Mouse (Mus musculus): ENCODE results near the gene Adra1b. TPM values are rescaled to one million over a fixed set of nuclear protein-coding genes. Genes with fewer than 3 reads are reported as not detected.

Gene Adra1b
- polyA plus RNA-seq, 1 experiment from 2014 or later: 5.8 TPM

- WGBS (ENCODE audit: insufficient replicate concordance): 58% methylated on average over 9 of the region's 9 CpGs
- no peaks in the 10 kb centered on the region for H3K27me3 ChIP-seq
- H3K9ac ChIP-seq: no peak overlapping the region
These were observed 83.6 kb downstream of the Adra1b start for GRCm38 (mm10) chr11:43817368-43817923.

GRCm38 (mm10) chr11:43812535-43812934, 88.5 kb downstream of the Adra1b start:
- no peak for ATAC-seq (ENCODE audit: insufficient read depth)
- no peaks in the 10 kb centered on the region for H3K4me1 ChIP-seq (replicated peaks)
- 48% methylated on average over 5 of the region's 5 CpGs for WGBS (ENCODE audit: insufficient replicate concordance)
- no peak overlapping the region for H3K4me3 ChIP-seq (replicated peaks)
- no peak overlapping the region for H3K27ac ChIP-seq (replicated peaks)
- peaks cover 3% of the 10 kb centered on the region; the same call in 1 of the 2 replicates for H3K36me3 ChIP-seq (replicated peaks)
- no peaks in the 10 kb centered on the region for H3K9me3 ChIP-seq (replicated peaks)
- H3K4me2 ChIP-seq: no peak overlapping the region
- H3K27me3 ChIP-seq: no peaks in the 10 kb centered on the region
- H3K9ac ChIP-seq: no peak overlapping the region

More at GRCm38 (mm10) chr11:43817368-43817923, 83.6 kb downstream of the Adra1b start:
- Histone ChIP-seq H3K36me3 (replicated peaks) (no peaks in the 10 kb centered on the region), H3K9me3 (replicated peaks) (no peaks in the 10 kb centered on the region), H3K4me3 (replicated peaks) (no peak overlapping the region), H3K27ac (replicated peaks) (no peak overlapping the region), H3K4me2 (no peak overlapping the region), H3K4me1 (replicated peaks) (no peaks in the 10 kb centered on the region)
- no peak for ATAC-seq (ENCODE audit: insufficient read depth)

GRCm38 (mm10) chr11:43807732-43808131, 93.3 kb downstream of the Adra1b start:
- H3K4me1 ChIP-seq (replicated peaks): no peaks in the 10 kb centered on the region
- no peak overlapping the region for H3K4me2 ChIP-seq
- H3K4me3 ChIP-seq (replicated peaks): no peak overlapping the region
- no peak overlapping the region for H3K9ac ChIP-seq
- WGBS (ENCODE audit: insufficient replicate concordance): 54% methylated on average over 5 of the region's 5 CpGs
- no peak overlapping the region for H3K27ac ChIP-seq (replicated peaks)
- no peaks in the 10 kb centered on the region for H3K27me3 ChIP-seq
- no peak for ATAC-seq (ENCODE audit: insufficient read depth)
- no peaks in the 10 kb centered on the region for H3K9me3 ChIP-seq (replicated peaks)
- peaks cover 3% of the 10 kb centered on the region; the same call in 1 of the 2 replicates for H3K36me3 ChIP-seq (replicated peaks)

GRCm38 (mm10) chr11:43795992-43796391, 105.0 kb downstream of the Adra1b start:
- Histone ChIP-seq H3K27me3 (no peaks in the 10 kb centered on the region), H3K27ac (replicated peaks) (no peak overlapping the region), H3K4me2 (no peak overlapping the region), H3K36me3 (replicated peaks) (no peaks in the 10 kb centered on the region), H3K4me3 (replicated peaks) (no peak overlapping the region), H3K4me1 (replicated peaks) (no peaks in the 10 kb centered on the region), H3K9ac (no peak overlapping the region), H3K9me3 (replicated peaks) (no peaks in the 10 kb centered on the region)
- WGBS (ENCODE audit: insufficient replicate concordance): 40% methylated on average over 8 of the region's 8 CpGs
- no peak for ATAC-seq (ENCODE audit: insufficient read depth)

GRCm38 (mm10) chr11:43790446-43790845, 110.6 kb downstream of the Adra1b start:
- no peak overlapping the region for H3K27ac ChIP-seq (replicated peaks)
- H3K4me1 ChIP-seq (replicated peaks): no peaks in the 10 kb centered on the region
- ATAC-seq (ENCODE audit: insufficient read depth): no peak
- H3K36me3 ChIP-seq (replicated peaks): no peaks in the 10 kb centered on the region
- H3K27me3 ChIP-seq: no peaks in the 10 kb centered on the region
- H3K4me2 ChIP-seq: no peak overlapping the region
- no peaks in the 10 kb centered on the region for H3K9me3 ChIP-seq (replicated peaks)
- 62% methylated on average over 6 of the region's 6 CpGs for WGBS (ENCODE audit: insufficient replicate concordance)
- H3K9ac ChIP-seq: no peak overlapping the region
- H3K4me3 ChIP-seq (replicated peaks): no peak overlapping the region

GRCm38 (mm10) chr11:43783772-43784171, 117.2 kb downstream of the Adra1b start:
- peaks cover 7% of the 10 kb centered on the region for H3K4me1 ChIP-seq (replicated peaks)
- ATAC-seq (ENCODE audit: insufficient read depth): no peak
- 11% methylated on average over 2 of the region's 2 CpGs for WGBS (ENCODE audit: insufficient replicate concordance)

GRCm38 (mm10) chr11:43783106-43783505, 117.9 kb downstream of the Adra1b start:
- no peak overlapping the region for H3K4me2 ChIP-seq
- no peak overlapping the region for H3K4me3 ChIP-seq (replicated peaks)
- no peaks in the 10 kb centered on the region for H3K27me3 ChIP-seq
- H3K9ac ChIP-seq: no peak overlapping the region
- H3K4me1 ChIP-seq (replicated peaks): peaks cover 7% of the 10 kb centered on the region
- 0 out of 2 replicates have a peak, but pooled peaks have one; percentile 25 for ATAC-seq (ENCODE audit: insufficient read depth)
- H3K9me3 ChIP-seq (replicated peaks): no peaks in the 10 kb centered on the region
- H3K36me3 ChIP-seq (replicated peaks): no peaks in the 10 kb centered on the region
- no peak overlapping the region for H3K27ac ChIP-seq (replicated peaks)
- 52% methylated on average over 5 of the region's 5 CpGs for WGBS (ENCODE audit: insufficient replicate concordance)

More at GRCm38 (mm10) chr11:43783772-43784171, 117.2 kb downstream of the Adra1b start:
- Histone ChIP-seq H3K36me3 (replicated peaks) (no peaks in the 10 kb centered on the region), H3K27ac (replicated peaks) (no peak overlapping the region), H3K27me3 (no peaks in the 10 kb centered on the region), H3K9ac (no peak overlapping the region), H3K4me2 (no peak overlapping the region), H3K4me3 (replicated peaks) (no peak overlapping the region), H3K9me3 (replicated peaks) (no peaks in the 10 kb centered on the region)

GRCm38 (mm10) chr11:43779551-43779950, 121.5 kb downstream of the Adra1b start:
- WGBS (ENCODE audit: insufficient replicate concordance): 43% methylated on average over 5 of the region's 5 CpGs
- peaks cover 27% of the 10 kb centered on the region for H3K27me3 ChIP-seq
- no peaks in the 10 kb centered on the region for H3K36me3 ChIP-seq (replicated peaks)
- H3K27ac ChIP-seq (replicated peaks): no peak overlapping the region
- no peak for ATAC-seq (ENCODE audit: insufficient read depth)
- H3K4me2 ChIP-seq: no peak overlapping the region
- H3K9ac ChIP-seq: no peak overlapping the region
- H3K9me3 ChIP-seq (replicated peaks): no peaks in the 10 kb centered on the region
- H3K4me1 ChIP-seq (replicated peaks): peaks cover 7% of the 10 kb centered on the region
- no peak overlapping the region for H3K4me3 ChIP-seq (replicated peaks)

- WGBS (ENCODE audit: insufficient replicate concordance): 19% methylated on average over 8 of the region's 8 CpGs
- no peak overlapping the region for H3K27ac ChIP-seq (replicated peaks)
- H3K4me1 ChIP-seq (replicated peaks): no peaks in the 10 kb centered on the region
- H3K9ac ChIP-seq: no peak overlapping the region
- peaks cover 40% of the 10 kb centered on the region for H3K27me3 ChIP-seq
- no peak overlapping the region for H3K4me3 ChIP-seq (replicated peaks)
- no peaks in the 10 kb centered on the region for H3K9me3 ChIP-seq (replicated peaks)
- ATAC-seq (ENCODE audit: insufficient read depth): no peak
- H3K36me3 ChIP-seq (replicated peaks): no peaks in the 10 kb centered on the region
- H3K4me2 ChIP-seq: peak overlapping the region; percentile 25; the same call in 1 of the 2 replicates
These were observed 124.7 kb downstream of the Adra1b start for GRCm38 (mm10) chr11:43776324-43776694.

GRCm38 (mm10) chr11:43775469-43776323, 125.3 kb downstream of the Adra1b start:
- H3K4me2 ChIP-seq: peak overlapping the region; percentile 25; the same call in 1 of the 2 replicates
- H3K4me3 ChIP-seq (replicated peaks): no peak overlapping the region
- 12% methylated on average over 63 of the region's 63 CpGs for WGBS (ENCODE audit: insufficient replicate concordance)
- no peak overlapping the region for H3K27ac ChIP-seq (replicated peaks)
- no peaks in the 10 kb centered on the region for H3K36me3 ChIP-seq (replicated peaks)
- H3K4me1 ChIP-seq (replicated peaks): no peaks in the 10 kb centered on the region
- H3K9ac ChIP-seq: no peak overlapping the region
- no peak for ATAC-seq (ENCODE audit: insufficient read depth)
- H3K27me3 ChIP-seq: peaks cover 40% of the 10 kb centered on the region
- H3K9me3 ChIP-seq (replicated peaks): no peaks in the 10 kb centered on the region

GRCm38 (mm10) chr11:43773725-43774124, 127.3 kb downstream of the Adra1b start:
- 39% methylated on average over 5 of the region's 5 CpGs for WGBS (ENCODE audit: insufficient replicate concordance)
- peaks cover 45% of the 10 kb centered on the region for H3K27me3 ChIP-seq
- H3K9ac ChIP-seq: no peak overlapping the region
- no peak for ATAC-seq (ENCODE audit: insufficient read depth)
- no peak overlapping the region for H3K4me3 ChIP-seq (replicated peaks)
- H3K27ac ChIP-seq (replicated peaks): no peak overlapping the region
- no peaks in the 10 kb centered on the region for H3K4me1 ChIP-seq (replicated peaks)
- no peak overlapping the region for H3K4me2 ChIP-seq
- no peaks in the 10 kb centered on the region for H3K36me3 ChIP-seq (replicated peaks)
- H3K9me3 ChIP-seq (replicated peaks): no peaks in the 10 kb centered on the region

All from liver, embryonic 15.5 days (tissue).